Mouse (Mus musculus) stomach, embryonic 15.5 days (tissue): Measurements from ENCODE around the gene Rhox13. TPM values are rescaled to one million over a fixed set of nuclear protein-coding genes. Genes with fewer than 3 reads are reported as not detected.

ENCODE experiments used
- ATAC-seq: fragments of 200-750 bp; cut with Nextera tagmentation; 2 replicates; pipeline ENCODE4 v1.8.0; 2017; ENCODE audit warnings: low read depth, moderate number of reproducible peaks, moderate TSS enrichment; ENCODE audit not compliant: insufficient read depth, low FRiP score
- H3K27ac ChIP-seq: fragments of 300-500 bp; sonication (generic); 2 replicates; pipeline ENCODE4 v1.5.1; 2015; ENCODE audit warnings: mild to moderate bottlenecking, inconsistent platforms
- H3K27me3 ChIP-seq: fragments of 300-500 bp; sonication (generic); replicated peaks from 2 replicates; pipeline ENCODE4 v1.6.1; 2015; ENCODE audit warnings: inconsistent platforms
- H3K36me3 ChIP-seq: fragments of 300-500 bp; sonication (generic); 2 replicates; pipeline ENCODE4 v1.6.1; 2015; ENCODE audit warnings: inconsistent platforms
- H3K4me1 ChIP-seq: fragments of 300-500 bp; sonication (generic); 2 replicates; pipeline ENCODE4 v1.6.1; 2015; ENCODE audit warnings: inconsistent platforms
- H3K4me2 ChIP-seq: fragments of 300-500 bp; sonication (generic); 2 replicates; pipeline ENCODE4 v1.6.1; 2015; ENCODE audit warnings: mild to moderate bottlenecking, inconsistent platforms
- H3K4me3 ChIP-seq: fragments of 300-500 bp; sonication (generic); replicated peaks from 2 replicates; pipeline ENCODE4 v1.5.1; 2015; ENCODE audit warnings: inconsistent platforms
- H3K9ac ChIP-seq: fragments of 300-500 bp; sonication (generic); 2 replicates; pipeline ENCODE4 v1.6.1; 2015; ENCODE audit warnings: inconsistent platforms
- H3K9me3 ChIP-seq: fragments of 300-500 bp; sonication (generic); 2 replicates; pipeline ENCODE4 v1.6.1; 2016; ENCODE audit warnings: inconsistent platforms
- WGBS: fragments of 180-500 bp; shearing (Covaris S2); methylation state at CpG from one replicate; pipeline ENCODE4 v1.1.7; 2015; 5-methylcytosine and 5-hydroxymethylcytosine counted together
- polyA plus RNA-seq: library from polyadenylated mRNA; unstranded; fragments of >200 nt; fragmentation: Nextera tagmentation; extraction: Ambion mirVana; gene quantifications from 2 replicates; pipeline ENCODE4 v1.2.1, GENCODE M21; 2015

The Rhox13 gene
- polyA plus RNA-seq: not detected in 2 replicates

DNA sequence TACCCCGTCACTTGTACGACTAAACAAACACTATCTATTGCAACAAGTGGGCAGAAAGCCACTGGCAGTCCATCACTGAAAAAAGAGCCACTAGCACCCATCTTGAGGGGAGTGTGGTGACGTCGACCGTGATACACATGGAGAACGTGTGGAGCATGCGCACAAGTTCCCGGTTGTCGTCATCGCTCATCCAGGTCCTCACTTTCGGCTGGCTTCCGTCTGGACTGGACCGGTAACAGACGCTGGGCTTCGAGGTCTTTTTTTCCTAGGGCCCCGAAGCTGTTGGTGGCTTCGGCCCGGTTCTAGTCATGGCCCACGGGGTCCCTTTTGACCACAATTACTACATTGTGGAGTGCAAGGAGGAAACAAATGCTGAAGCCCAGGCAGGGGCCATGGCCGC, at the start of gene Rhox13:
Rhox13 (plus strand) TSS at position 238 of the 400 bp plus-strand sequence.
- no peak within 1 kb of the TSS for H3K4me2 ChIP-seq
- no peaks in the 10 kb centered on the region for H3K4me1 ChIP-seq
- no peak for ATAC-seq
- WGBS: 91% methylated on average over 20 of the region's 20 CpGs
- H3K9me3 ChIP-seq: no peaks in the 10 kb centered on the region
- H3K4me3 ChIP-seq: no peak within 1 kb of the TSS
- H3K27me3 ChIP-seq: no peaks in the 10 kb centered on the region
- H3K36me3 ChIP-seq: no peaks in the 10 kb centered on the region
- H3K27ac ChIP-seq: no peak within 1 kb of the TSS
- no peak within 1 kb of the TSS for H3K9ac ChIP-seq

DNA sequence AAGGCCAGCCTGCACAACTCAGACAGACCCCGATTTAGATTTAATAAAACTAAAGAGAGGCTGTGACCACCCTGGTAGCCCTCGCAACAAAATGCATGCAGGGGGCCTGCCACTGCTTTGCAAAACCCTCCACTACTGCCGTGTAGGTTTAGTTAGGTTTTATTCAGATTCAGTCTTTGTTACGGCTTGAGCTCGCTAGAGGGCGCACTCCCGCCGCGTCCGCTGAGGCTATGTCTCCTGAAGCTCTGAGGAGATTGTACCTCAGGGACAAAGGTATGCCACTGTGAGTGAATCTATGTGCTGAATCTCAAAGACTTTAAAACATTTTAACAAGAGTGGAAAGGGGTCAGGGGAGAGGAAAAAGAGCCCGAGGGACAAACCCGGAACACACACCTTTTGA, 36.8 kb upstream of the Rhox13 start:
- Histone ChIP-seq H3K27me3 (no peaks in the 10 kb centered on the region), H3K4me1 (no peaks in the 10 kb centered on the region), H3K27ac (no peak overlapping the region), H3K9ac (no peak overlapping the region), H3K9me3 (no peaks in the 10 kb centered on the region), H3K4me3 (no peak overlapping the region), H3K36me3 (no peaks in the 10 kb centered on the region), H3K4me2 (no peak overlapping the region)
- 25% methylated on average over 12 of the region's 12 CpGs for WGBS
- ATAC-seq: no peak

DNA sequence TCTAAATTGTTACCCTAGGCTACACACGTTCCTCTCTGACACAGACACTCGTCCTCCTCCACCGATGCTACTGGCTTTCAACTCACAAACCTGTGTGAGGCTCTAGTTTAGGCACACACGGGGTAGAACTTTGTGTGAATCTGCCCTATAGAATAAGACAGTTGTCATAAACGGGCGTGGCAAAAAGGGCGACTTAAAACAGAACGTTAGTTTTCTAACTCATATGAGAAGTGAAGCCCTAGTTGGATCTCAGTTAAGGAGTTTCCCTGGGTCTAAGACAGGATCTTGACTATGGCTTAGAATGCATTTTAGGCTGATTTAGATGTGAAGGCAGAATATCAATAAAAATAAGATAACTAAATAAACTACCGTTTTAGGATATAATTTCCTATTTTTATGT, 36.0 kb upstream of the Rhox13 start, which contains the start of gene Rhox11:
Rhox11 (minus strand) TSS at position 101 of the 400 bp plus-strand sequence.
- no peaks in the 10 kb centered on the region for H3K36me3 ChIP-seq
- no peaks in the 10 kb centered on the region for H3K4me1 ChIP-seq
- no peak within 1 kb of the TSS for H3K4me2 ChIP-seq
- no peak for ATAC-seq
- H3K27ac ChIP-seq: no peak within 1 kb of the TSS
- H3K9ac ChIP-seq: no peak within 1 kb of the TSS
- no peak within 1 kb of the TSS for H3K4me3 ChIP-seq
- H3K9me3 ChIP-seq: no peaks in the 10 kb centered on the region
- 86% methylated on average over 9 of the region's 9 CpGs for WGBS
- H3K27me3 ChIP-seq: no peaks in the 10 kb centered on the region

- H3K4me2 ChIP-seq: no peak within 1 kb of the TSS
- no peak within 1 kb of the TSS for H3K27ac ChIP-seq
- WGBS: 69% methylated on average over 4 of the region's 4 CpGs
- H3K9ac ChIP-seq: no peak within 1 kb of the TSS
- no peaks in the 10 kb centered on the region for H3K36me3 ChIP-seq
- no peaks in the 10 kb centered on the region for H3K4me1 ChIP-seq
- no peak for ATAC-seq
- H3K27me3 ChIP-seq: no peaks in the 10 kb centered on the region
- H3K9me3 ChIP-seq: no peaks in the 10 kb centered on the region
- no peak within 1 kb of the TSS for H3K4me3 ChIP-seq
Observed at GRCm38 (mm10) chrX:38110807-38111206, 10.2 kb upstream of the Rhox13 start, which contains the start of gene Rhox12. Gene Rhox12, minus strand, starts transcription at chrX:38110907.

- 86% methylated on average over 34 of the region's 34 CpGs for WGBS
- no peak for ATAC-seq
- Histone ChIP-seq H3K4me3 (no peak overlapping the region), H3K4me2 (no peak overlapping the region), H3K27me3 (no peaks in the 10 kb centered on the region), H3K36me3 (no peaks in the 10 kb centered on the region), H3K27ac (no peak overlapping the region), H3K9ac (no peak overlapping the region), H3K4me1 (no peaks in the 10 kb centered on the region), H3K9me3 (no peaks in the 10 kb centered on the region)
Observed at GRCm38 (mm10) chrX:38121478-38121877, 459 bp downstream of the Rhox13 start.

GRCm38 (mm10) chrX:38159097-38159496, 38.1 kb downstream of the Rhox13 start:
- Histone ChIP-seq H3K9me3 (no peaks in the 10 kb centered on the region), H3K27me3 (no peaks in the 10 kb centered on the region), H3K4me1 (no peaks in the 10 kb centered on the region), H3K27ac (no peak overlapping the region), H3K4me2 (no peak overlapping the region), H3K9ac (no peak overlapping the region), H3K36me3 (no peaks in the 10 kb centered on the region), H3K4me3 (no peak overlapping the region)
- WGBS: 71% methylated on average over 1 of the region's 1 CpGs
- no peak for ATAC-seq

DNA sequence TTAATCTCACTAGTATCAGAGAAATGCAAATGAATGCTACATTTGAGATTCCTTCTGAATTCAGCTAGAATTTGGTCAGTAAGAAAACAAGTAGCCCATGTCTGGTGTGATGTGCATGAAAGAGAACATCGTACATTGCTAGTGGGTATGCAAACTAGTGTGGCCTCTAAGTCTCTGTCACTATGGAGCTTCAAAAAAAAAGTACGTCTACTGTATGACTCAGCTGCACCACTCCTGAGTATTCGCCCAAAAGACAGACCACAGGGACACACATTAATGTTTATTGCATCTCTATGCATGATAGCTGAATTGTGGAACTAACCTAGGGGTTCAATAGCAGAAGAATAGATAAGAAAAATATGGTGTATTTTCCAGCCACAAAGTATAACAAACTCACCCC, 44.3 kb downstream of the Rhox13 start:
- H3K4me3 ChIP-seq: no peak overlapping the region
- no peaks in the 10 kb centered on the region for H3K4me1 ChIP-seq
- WGBS: 85% methylated on average over 3 of the region's 3 CpGs
- no peak overlapping the region for H3K9ac ChIP-seq
- H3K27ac ChIP-seq: no peak overlapping the region
- H3K36me3 ChIP-seq: no peaks in the 10 kb centered on the region
- ATAC-seq: no peak
- no peaks in the 10 kb centered on the region for H3K27me3 ChIP-seq
- H3K4me2 ChIP-seq: no peak overlapping the region
- H3K9me3 ChIP-seq: no peaks in the 10 kb centered on the region

GRCm38 (mm10) chrX:38166064-38166463, 45.0 kb downstream of the Rhox13 start:
- Histone ChIP-seq H3K4me1 (no peaks in the 10 kb centered on the region), H3K4me3 (no peak overlapping the region), H3K36me3 (no peaks in the 10 kb centered on the region), H3K4me2 (no peak overlapping the region), H3K27me3 (no peaks in the 10 kb centered on the region), H3K9ac (no peak overlapping the region), H3K9me3 (no peaks in the 10 kb centered on the region), H3K27ac (no peak overlapping the region)
- ATAC-seq: no peak
- 69% methylated on average over 9 of the region's 9 CpGs for WGBS

GRCm38 (mm10) chrX:38166592-38166991, 45.6 kb downstream of the Rhox13 start:
- Histone ChIP-seq H3K4me1 (no peaks in the 10 kb centered on the region), H3K27me3 (no peaks in the 10 kb centered on the region), H3K27ac (no peak overlapping the region), H3K4me2 (no peak overlapping the region), H3K9ac (no peak overlapping the region), H3K36me3 (no peaks in the 10 kb centered on the region), H3K4me3 (no peak overlapping the region), H3K9me3 (no peaks in the 10 kb centered on the region)
- WGBS: 72% methylated on average over 4 of the region's 4 CpGs
- ATAC-seq: no peak

Other genes with a start within 250 kb of the Rhox13 start
- not detected in 2 replicates for gene Rhox8, start 242.3 kb upstream of the Rhox13 start, polyA plus RNA-seq
- not detected in 2 replicates for gene Rhox7b, start 224.0 kb upstream of the Rhox13 start, polyA plus RNA-seq
- gene Rhox9, start 219.4 kb upstream of the Rhox13 start, polyA plus RNA-seq: not detected in 2 replicates
- gene Btg1-ps1, start 102.4 kb upstream of the Rhox13 start, polyA plus RNA-seq: not detected in 2 replicates
- gene Btg1-ps2, start 78.1 kb upstream of the Rhox13 start, polyA plus RNA-seq: not detected in 2 replicates
- not detected in 2 replicates for gene Rhox10, start 54.7 kb upstream of the Rhox13 start, polyA plus RNA-seq
- gene Rhox11, start 36.1 kb upstream of the Rhox13 start, polyA plus RNA-seq: not detected in 2 replicates
- gene Rhox12, start 10.3 kb upstream of the Rhox13 start, polyA plus RNA-seq: not detected in 2 replicates
- 3.6 and 3.9 TPM in 2 replicates for gene Zbtb33, start 68.6 kb downstream of the Rhox13 start, polyA plus RNA-seq
- gene Tmem255a, start 131.2 kb downstream of the Rhox13 start, polyA plus RNA-seq: 31.8 and 34.5 TPM in 2 replicates
- 0.15 and 0.41 TPM in 2 replicates for gene Atp1b4, start 195.0 kb downstream of the Rhox13 start, polyA plus RNA-seq